Mouse (Mus musculus): ENCODE data around the gene Mcoln2.

GRCm38 (mm10) chr3:146234530-146234929 lies 84.9 kb downstream of the Mcoln2 start:
- TF ChIP-seq GATA1 (IDR thresholded peaks at IDR 0.05; ENCODE audit: borderline replicate concordance, low read length): no peak
- no peak for TF ChIP-seq CTCF (IDR thresholded peaks at IDR 0.05; ENCODE audit: low read depth, low read length)
- TF ChIP-seq POLR2AphosphoS5 (IDR thresholded peaks at IDR 0.05; ENCODE audit: insufficient replicate concordance, low read depth, low read length): no peak
